Mouse (Mus musculus): Measurements from ENCODE around the gene Ect2l. TPM values are rescaled to one million over a fixed set of nuclear protein-coding genes. Genes with fewer than 3 reads are reported as not detected.
"Not testable (repeated sequence)": the region's sequence is repeated elsewhere in the genome, so short reads cannot be mapped to it uniquely, and the experiment has no call there.

Gene Ect2l
- polyA plus RNA-seq, 1 experiment from 2014 or later, result 0.34 TPM

GRCm38 (mm10) chr10:18189498-18189897 lies 21.2 kb downstream of the Ect2l start:
- H3K9me3 ChIP-seq, result no peaks in the 10 kb centered on the region
- no peaks in the 10 kb centered on the region for H3K27me3 ChIP-seq
- peaks cover 11% of the 10 kb centered on the region for H3K4me1 ChIP-seq
- H3K27ac ChIP-seq, result no peak overlapping the region
- H3K9ac ChIP-seq, result no peak overlapping the region
- no peak for ATAC-seq (ENCODE audit: insufficient number of reproducible peaks, insufficient read depth, low FRiP score, low TSS enrichment, low read depth)
- no peak overlapping the region for H3K4me3 ChIP-seq
- 71% methylated on average over 4 of the region's 4 CpGs for WGBS
- no peak overlapping the region for H3K4me2 ChIP-seq
- no peaks in the 10 kb centered on the region for H3K36me3 ChIP-seq

GRCm38 (mm10) chr10:18188564-18188963 lies 22.1 kb downstream of the Ect2l start:
- WGBS, result 82% methylated on average over 6 of the region's 6 CpGs
- H3K4me2 ChIP-seq, result no peak overlapping the region
- H3K4me1 ChIP-seq, result peaks cover 11% of the 10 kb centered on the region

GRCm38 (mm10) chr10:18182246-18182645 lies 28.4 kb downstream of the Ect2l start:
- no peak for ATAC-seq (ENCODE audit: insufficient number of reproducible peaks, insufficient read depth, low FRiP score, low TSS enrichment, low read depth)
- Histone ChIP-seq H3K4me2 (no peak overlapping the region), H3K9ac (no peak overlapping the region), H3K9me3 (no peaks in the 10 kb centered on the region), H3K4me3 (no peak overlapping the region), H3K4me1 (no peaks in the 10 kb centered on the region), H3K27ac (no peak overlapping the region), H3K36me3 (no peaks in the 10 kb centered on the region), H3K27me3 (no peaks in the 10 kb centered on the region)
- WGBS, result 88% methylated on average over 5 of the region's 5 CpGs

More at GRCm38 (mm10) chr10:18188564-18188963, 22.1 kb downstream of the Ect2l start:
- Histone ChIP-seq H3K4me3 (no peak overlapping the region), H3K36me3 (no peaks in the 10 kb centered on the region), H3K9me3 (no peaks in the 10 kb centered on the region), H3K27ac (no peak overlapping the region), H3K9ac (no peak overlapping the region), H3K27me3 (no peaks in the 10 kb centered on the region)
- no peak for ATAC-seq (ENCODE audit: insufficient number of reproducible peaks, insufficient read depth, low FRiP score, low TSS enrichment, low read depth)

GRCm38 (mm10) chr10:18177304-18177703 lies 33.4 kb downstream of the Ect2l start:
- WGBS, result 49% methylated on average over 2 of the region's 2 CpGs
- H3K27ac ChIP-seq, result no peak overlapping the region
- no peaks in the 10 kb centered on the region for H3K9me3 ChIP-seq
- no peaks in the 10 kb centered on the region for H3K27me3 ChIP-seq
- no peak overlapping the region for H3K9ac ChIP-seq
- no peaks in the 10 kb centered on the region for H3K36me3 ChIP-seq
- H3K4me1 ChIP-seq, result peaks cover 4% of the 10 kb centered on the region; the same call in 1 of the 2 replicates
- no peak overlapping the region for H3K4me2 ChIP-seq
- H3K4me3 ChIP-seq, result no peak overlapping the region
- ATAC-seq (ENCODE audit: insufficient number of reproducible peaks, insufficient read depth, low FRiP score, low TSS enrichment, low read depth), result no peak

- H3K4me3 ChIP-seq, result no peak overlapping the region
- H3K27me3 ChIP-seq, result no peaks in the 10 kb centered on the region
- H3K4me1 ChIP-seq, result peaks cover 4% of the 10 kb centered on the region; the same call in 1 of the 2 replicates
- no peak overlapping the region for H3K4me2 ChIP-seq
- H3K9ac ChIP-seq, result no peak overlapping the region
- no peaks in the 10 kb centered on the region for H3K9me3 ChIP-seq
- H3K27ac ChIP-seq, result no peak overlapping the region
- 91% methylated on average over 7 of the region's 7 CpGs for WGBS
- H3K36me3 ChIP-seq, result no peaks in the 10 kb centered on the region
- no peak for ATAC-seq (ENCODE audit: insufficient number of reproducible peaks, insufficient read depth, low FRiP score, low TSS enrichment, low read depth)
Measured at GRCm38 (mm10) chr10:18176722-18177121, 34.0 kb downstream of the Ect2l start.

GRCm38 (mm10) chr10:18175087-18175486 lies 35.6 kb downstream of the Ect2l start:
- Histone ChIP-seq H3K27me3 (no peaks in the 10 kb centered on the region), H3K9me3 (no peaks in the 10 kb centered on the region), H3K27ac (no peak overlapping the region), H3K4me2 (no peak overlapping the region), H3K4me3 (no peak overlapping the region), H3K9ac (no peak overlapping the region), H3K4me1 (peaks cover 4% of the 10 kb centered on the region; the same call in 1 of the 2 replicates), H3K36me3 (no peaks in the 10 kb centered on the region)
- WGBS, result 91% methylated on average over 6 of the region's 6 CpGs
- ATAC-seq (ENCODE audit: insufficient number of reproducible peaks, insufficient read depth, low FRiP score, low TSS enrichment, low read depth), result no peak

GRCm38 (mm10) chr10:18162435-18162971 lies 48.2 kb downstream of the Ect2l start:
- Histone ChIP-seq H3K9me3 (no peaks in the 10 kb centered on the region; the same call in 1 of the 2 replicates), H3K27ac (no peak overlapping the region), H3K4me2 (no peak overlapping the region), H3K4me3 (no peak overlapping the region), H3K4me1 (peaks cover 4% of the 10 kb centered on the region; the same call in 1 of the 2 replicates), H3K36me3 (no peaks in the 10 kb centered on the region), H3K27me3 (no peaks in the 10 kb centered on the region), H3K9ac (no peak overlapping the region)
- no peak for ATAC-seq (ENCODE audit: insufficient number of reproducible peaks, insufficient read depth, low FRiP score, low TSS enrichment, low read depth)
- 76% methylated on average over 7 of the region's 7 CpGs for WGBS

- Histone ChIP-seq H3K36me3 (no peaks in the 10 kb centered on the region), H3K4me1 (0 out of 2 replicates have a peak, but pooled peaks cover 5% of the 10 kb centered on the region), H3K4me2 (no peak overlapping the region), H3K4me3 (no peak overlapping the region), H3K27me3 (no peaks in the 10 kb centered on the region), H3K9ac (no peak overlapping the region), H3K9me3 (no peaks in the 10 kb centered on the region), H3K27ac (no peak overlapping the region)
- WGBS, result 73% methylated on average over 3 of the region's 3 CpGs
- no peak for ATAC-seq (ENCODE audit: insufficient number of reproducible peaks, insufficient read depth, low FRiP score, low TSS enrichment, low read depth)
Measured at GRCm38 (mm10) chr10:18147224-18147623, 63.5 kb downstream of the Ect2l start.

- no peak overlapping the region for H3K4me3 ChIP-seq
- 0 out of 2 replicates have a peak, but pooled peaks cover under 1% of the 10 kb centered on the region for H3K4me1 ChIP-seq
- no peak for ATAC-seq (ENCODE audit: insufficient number of reproducible peaks, insufficient read depth, low FRiP score, low TSS enrichment, low read depth)
- no peaks in the 10 kb centered on the region for H3K36me3 ChIP-seq
- no peaks in the 10 kb centered on the region for H3K9me3 ChIP-seq
- no peak overlapping the region for H3K9ac ChIP-seq
- H3K27ac ChIP-seq, result no peak overlapping the region
- no peak overlapping the region for H3K4me2 ChIP-seq
- no peaks in the 10 kb centered on the region for H3K27me3 ChIP-seq
- WGBS, result 82% methylated on average over 6 of the region's 6 CpGs
Measured at GRCm38 (mm10) chr10:18142231-18142630, 68.5 kb downstream of the Ect2l start.

GRCm38 (mm10) chr10:18141389-18141788 lies 69.3 kb downstream of the Ect2l start:
- no peaks in the 10 kb centered on the region for H3K9me3 ChIP-seq
- no peak for ATAC-seq (ENCODE audit: insufficient number of reproducible peaks, insufficient read depth, low FRiP score, low TSS enrichment, low read depth)
- H3K4me1 ChIP-seq, result no peaks in the 10 kb centered on the region
- H3K27ac ChIP-seq, result no peak overlapping the region
- H3K36me3 ChIP-seq, result no peaks in the 10 kb centered on the region
- no peaks in the 10 kb centered on the region for H3K27me3 ChIP-seq
- 97% methylated on average over 2 of the region's 2 CpGs for WGBS
- no peak overlapping the region for H3K4me2 ChIP-seq
- H3K4me3 ChIP-seq, result no peak overlapping the region
- H3K9ac ChIP-seq, result no peak overlapping the region

GRCm38 (mm10) chr10:18139615-18140014 lies 71.1 kb downstream of the Ect2l start:
- Histone ChIP-seq H3K4me3 (peak overlapping the region; percentile 31), H3K27me3 (no peaks in the 10 kb centered on the region), H3K4me1 (no peaks in the 10 kb centered on the region), H3K27ac (no peak overlapping the region), H3K36me3 (no peaks in the 10 kb centered on the region), H3K4me2 (peak overlapping the region; percentile 44), H3K9ac (no peak overlapping the region), H3K9me3 (no peaks in the 10 kb centered on the region)
- no peak for ATAC-seq (ENCODE audit: insufficient number of reproducible peaks, insufficient read depth, low FRiP score, low TSS enrichment, low read depth)
- whole genome bisulfite sequencing, result 79% methylated on average over 5 of the region's 5 CpGs

- H3K27me3 ChIP-seq; H3K4me1 ChIP-seq; H3K27ac ChIP-seq; H3K9ac ChIP-seq; H3K9me3 ChIP-seq; ATAC-seq (ENCODE audit: insufficient number of reproducible peaks, insufficient read depth, low FRiP score, low TSS enrichment, low read depth); H3K36me3 ChIP-seq: not testable (repeated sequence)
- WGBS, result 65% methylated on average over 17 of the region's 26 CpGs
- H3K4me3 ChIP-seq, result peak overlapping the region; percentile 31
- peak overlapping the region; percentile 44 for H3K4me2 ChIP-seq
Measured at GRCm38 (mm10) chr10:18138853-18139503, 71.7 kb downstream of the Ect2l start.

Measured in embryonic facial prominence, embryonic 13.5 days (tissue).